Mouse (Mus musculus): ENCODE results near the gene Spen.

- TF ChIP-seq POLR2A (IDR thresholded peaks at IDR 0.05; ENCODE audit: insufficient read length, low read depth) = peak; percentile 43
- TF ChIP-seq USF1 (IDR thresholded peaks at IDR 0.05; ENCODE audit: low read depth) = no peak
- no peak for TF ChIP-seq MAX (IDR thresholded peaks at IDR 0.05; ENCODE audit: low read depth)
Observed at GRCm38 (mm10) chr4:141421423-141421822, 117.0 kb downstream of the Spen start.

Data from myocyte (in vitro differentiated cells).